Mouse (Mus musculus): Measurements from ENCODE around the gene Tank. TPM values are rescaled to one million over a fixed set of nuclear protein-coding genes. Genes with fewer than 3 reads are reported as not detected.

Tank gene
- polyA plus RNA-seq, 1 experiment from 2014 or later = 20.5 TPM

DNA sequence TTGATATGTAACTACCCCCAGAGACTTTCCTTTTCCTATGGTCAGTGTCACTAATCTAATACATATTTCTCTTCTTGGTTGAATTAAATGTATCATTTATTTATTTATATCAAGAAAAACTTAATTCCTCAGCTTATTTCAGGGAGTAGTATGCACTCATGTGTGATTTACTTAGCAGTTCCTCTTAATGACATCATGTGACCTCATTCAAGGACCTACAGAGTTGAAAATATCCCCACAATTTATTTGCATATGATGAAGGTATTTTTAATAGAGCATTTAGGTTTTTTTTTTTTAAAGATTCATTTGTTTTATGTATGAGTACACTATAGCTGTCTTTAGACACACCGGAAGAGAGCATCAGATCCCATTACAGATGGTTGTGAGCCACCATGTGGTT lies 28.6 kb downstream of the Tank start:
- no peak overlapping the region for H3K4me2 ChIP-seq
- ATAC-seq (ENCODE audit: insufficient read depth) = no peak
- 94% methylated on average over 1 of the region's 1 CpGs for WGBS (ENCODE audit: insufficient replicate concordance)
- H3K9me3 ChIP-seq (replicated peaks) = no peaks in the 10 kb centered on the region
- H3K9ac ChIP-seq = no peak overlapping the region
- H3K27me3 ChIP-seq = no peaks in the 10 kb centered on the region
- no peaks in the 10 kb centered on the region; the same call in 1 of the 2 replicates for H3K4me1 ChIP-seq (replicated peaks)
- H3K4me3 ChIP-seq (replicated peaks) = no peak overlapping the region
- 0 out of 2 replicates have a peak, but pooled peaks cover 3% of the 10 kb centered on the region for H3K36me3 ChIP-seq (replicated peaks)
- no peak overlapping the region for H3K27ac ChIP-seq (replicated peaks)

DNA sequence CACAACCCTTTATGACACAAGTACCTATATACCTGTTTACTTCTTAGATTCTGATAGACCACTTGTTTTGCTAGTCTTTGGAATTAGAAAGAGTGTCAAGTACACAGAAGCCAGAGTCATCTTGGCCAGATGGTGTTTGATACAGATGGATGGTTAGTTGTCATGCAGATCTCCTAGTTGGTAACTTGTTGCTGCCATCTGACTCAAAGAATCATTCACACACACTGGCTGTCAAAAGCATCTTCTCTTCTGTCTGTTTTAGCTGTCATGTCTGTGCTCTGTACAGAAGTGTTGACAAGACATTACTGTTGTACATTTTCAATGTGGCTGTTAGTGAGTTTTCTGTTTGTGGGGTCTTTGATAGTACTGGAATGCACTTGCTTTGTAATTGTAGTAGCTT lies 45.6 kb downstream of the Tank start:
- Histone ChIP-seq H3K4me1 (replicated peaks) (no peaks in the 10 kb centered on the region), H3K27me3 (no peaks in the 10 kb centered on the region), H3K36me3 (replicated peaks) (peaks cover 44% of the 10 kb centered on the region), H3K27ac (replicated peaks) (no peak overlapping the region), H3K4me2 (no peak overlapping the region), H3K9ac (no peak overlapping the region), H3K9me3 (replicated peaks) (no peaks in the 10 kb centered on the region), H3K4me3 (replicated peaks) (no peak overlapping the region)
- ATAC-seq (ENCODE audit: insufficient read depth) = no peak

DNA sequence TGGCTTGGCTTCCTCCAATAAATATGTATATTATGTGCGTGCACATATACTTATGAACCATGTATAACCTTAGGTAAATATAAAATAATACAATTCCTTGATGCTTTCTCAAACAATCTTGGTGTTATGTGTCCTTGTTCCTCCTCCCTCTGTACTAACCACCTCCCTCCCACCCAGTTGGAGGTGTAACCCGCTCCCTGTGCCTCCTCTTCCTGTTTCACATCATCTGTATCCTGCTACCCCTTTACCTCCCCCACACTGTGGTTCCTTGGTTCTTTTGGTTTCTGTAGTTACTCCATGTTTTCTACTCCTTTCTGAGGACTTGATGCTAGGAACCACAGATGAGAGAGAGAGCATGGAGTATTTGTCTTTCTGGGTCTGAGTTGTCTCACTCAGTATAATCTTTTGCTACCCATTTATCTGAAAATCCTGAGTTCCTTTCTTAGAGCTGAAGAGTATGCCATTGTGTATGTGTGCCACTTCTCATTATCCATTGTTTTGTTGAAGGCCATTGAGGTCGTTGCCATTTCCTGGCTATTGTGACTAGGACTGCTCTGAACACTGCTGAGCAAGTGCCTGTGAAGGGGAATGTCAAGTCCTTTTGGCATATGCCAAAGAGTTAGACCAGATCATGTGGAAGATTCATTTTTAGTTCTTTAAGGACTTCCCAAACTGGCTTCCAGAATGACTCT lies 52.6 kb downstream of the Tank start:
- Histone ChIP-seq H3K4me2 (no peak overlapping the region), H3K4me1 (replicated peaks) (no peaks in the 10 kb centered on the region), H3K27ac (replicated peaks) (no peak overlapping the region), H3K9me3 (replicated peaks) (no peaks in the 10 kb centered on the region), H3K4me3 (replicated peaks) (no peak overlapping the region), H3K27me3 (no peaks in the 10 kb centered on the region), H3K36me3 (replicated peaks) (peaks cover 32% of the 10 kb centered on the region), H3K9ac (no peak overlapping the region)
- 51% methylated on average over 3 of the region's 3 CpGs for WGBS (ENCODE audit: insufficient replicate concordance)
- ATAC-seq (ENCODE audit: insufficient read depth) = no peak

DNA sequence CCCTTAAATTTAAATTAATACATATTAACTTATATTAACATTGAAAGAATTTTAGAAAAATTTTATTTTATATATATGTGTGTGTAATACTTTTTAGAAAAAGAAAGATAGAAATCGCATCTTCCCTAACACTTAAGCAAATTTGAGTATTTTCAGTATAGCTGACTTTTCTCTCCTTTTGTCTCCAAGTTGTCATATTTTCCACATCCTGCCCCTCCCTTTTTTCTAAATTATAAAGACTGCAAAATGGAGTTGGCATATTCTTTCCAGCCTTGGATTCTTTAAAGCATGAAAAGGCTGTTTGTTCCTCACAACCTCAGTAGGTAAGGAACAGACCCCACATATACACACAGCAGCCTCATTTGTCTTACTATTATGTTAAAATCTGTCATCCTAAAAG lies 56.7 kb downstream of the Tank start:
- Histone ChIP-seq H3K9me3 (replicated peaks) (no peaks in the 10 kb centered on the region), H3K4me1 (replicated peaks) (no peaks in the 10 kb centered on the region), H3K27me3 (no peaks in the 10 kb centered on the region), H3K9ac (no peak overlapping the region), H3K36me3 (replicated peaks) (peaks cover 17% of the 10 kb centered on the region; the same call in 1 of the 2 replicates), H3K4me3 (replicated peaks) (no peak overlapping the region), H3K4me2 (no peak overlapping the region), H3K27ac (replicated peaks) (no peak overlapping the region)
- 87% methylated on average over 1 of the region's 1 CpGs for WGBS (ENCODE audit: insufficient replicate concordance)
- no peak for ATAC-seq (ENCODE audit: insufficient read depth)

DNA sequence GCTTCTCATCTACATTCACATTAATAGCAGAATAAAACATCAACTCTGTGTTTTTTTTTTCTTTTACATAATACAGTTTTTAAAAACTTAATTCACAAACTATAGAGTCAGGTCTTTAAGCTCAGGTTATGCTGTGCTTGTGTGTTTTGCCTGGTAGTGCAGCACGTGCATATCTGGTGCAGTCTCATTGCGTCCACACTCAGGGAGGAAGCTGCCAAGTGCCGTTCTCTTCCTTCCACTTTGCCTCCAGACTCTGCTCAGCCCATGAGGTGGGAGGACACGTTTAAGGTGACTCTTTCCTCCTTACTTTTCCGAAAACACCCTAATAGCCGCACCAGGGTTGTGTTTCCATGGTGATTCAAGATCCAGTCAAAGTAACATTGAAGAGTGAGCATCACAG lies 59.8 kb downstream of the Tank start:
- 54% methylated on average over 6 of the region's 6 CpGs for WGBS (ENCODE audit: insufficient replicate concordance)

DNA sequence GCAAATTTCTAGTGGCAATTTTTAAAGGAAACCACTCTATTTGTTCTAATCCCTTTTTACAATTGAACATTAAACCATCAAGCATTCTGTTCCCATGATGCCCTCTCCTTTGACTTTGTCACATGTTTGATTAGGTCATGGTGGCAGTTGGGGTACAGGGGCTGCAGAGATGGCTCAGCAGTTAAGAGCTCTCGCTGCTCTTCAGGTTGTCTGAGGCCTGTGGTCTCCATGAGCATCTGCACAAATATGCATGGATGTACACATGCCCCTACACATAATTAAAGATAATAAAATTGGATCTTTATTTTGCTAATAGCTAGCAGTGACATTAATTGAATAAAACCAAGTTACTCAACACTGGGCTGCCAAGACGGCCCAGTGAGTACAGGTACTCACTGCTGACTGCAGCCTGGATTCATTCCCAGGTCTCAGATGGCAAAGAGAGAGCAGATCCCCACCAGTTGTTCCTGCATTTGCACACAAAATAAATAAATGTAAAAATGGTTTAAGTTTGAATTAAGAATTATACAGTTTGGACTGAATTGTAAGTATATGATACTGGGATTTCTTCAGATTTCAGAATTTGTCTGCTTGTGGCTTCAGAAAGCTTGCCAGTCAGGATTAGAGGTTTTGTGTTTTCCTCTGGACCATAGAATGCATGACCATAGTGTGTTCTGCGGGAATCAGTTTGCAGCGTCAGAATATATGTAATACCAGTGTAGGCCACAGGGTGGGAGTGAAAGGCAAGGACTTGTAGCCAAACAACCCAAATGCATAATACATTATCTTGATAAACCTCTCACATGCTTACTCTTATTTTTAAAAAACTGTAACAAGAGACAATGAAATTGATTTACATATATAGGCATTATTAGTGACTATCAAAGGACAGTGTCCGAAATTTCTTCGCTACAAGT lies 64.3 kb downstream of the Tank start:
- H3K4me1 ChIP-seq (replicated peaks) = no peaks in the 10 kb centered on the region
- no peak overlapping the region for H3K9ac ChIP-seq
- H3K27ac ChIP-seq (replicated peaks) = no peak overlapping the region
- H3K27me3 ChIP-seq = no peaks in the 10 kb centered on the region
- H3K4me2 ChIP-seq = no peak overlapping the region
- ATAC-seq (ENCODE audit: insufficient read depth) = no peak
- H3K9me3 ChIP-seq (replicated peaks) = no peaks in the 10 kb centered on the region
- peaks cover 20% of the 10 kb centered on the region for H3K36me3 ChIP-seq (replicated peaks)
- WGBS (ENCODE audit: insufficient replicate concordance) = 56% methylated on average over 6 of the region's 6 CpGs
- H3K4me3 ChIP-seq (replicated peaks) = no peak overlapping the region

More for the DNA sequence above, 59.8 kb downstream of the Tank start:
- Histone ChIP-seq H3K27me3 (no peaks in the 10 kb centered on the region), H3K9ac (no peak overlapping the region), H3K4me3 (replicated peaks) (no peak overlapping the region), H3K9me3 (replicated peaks) (no peaks in the 10 kb centered on the region), H3K4me2 (no peak overlapping the region), H3K4me1 (replicated peaks) (no peaks in the 10 kb centered on the region), H3K36me3 (replicated peaks) (0 out of 2 replicates have a peak, but pooled peaks cover 6% of the 10 kb centered on the region), H3K27ac (replicated peaks) (no peak overlapping the region)
- ATAC-seq (ENCODE audit: insufficient read depth) = no peak

DNA sequence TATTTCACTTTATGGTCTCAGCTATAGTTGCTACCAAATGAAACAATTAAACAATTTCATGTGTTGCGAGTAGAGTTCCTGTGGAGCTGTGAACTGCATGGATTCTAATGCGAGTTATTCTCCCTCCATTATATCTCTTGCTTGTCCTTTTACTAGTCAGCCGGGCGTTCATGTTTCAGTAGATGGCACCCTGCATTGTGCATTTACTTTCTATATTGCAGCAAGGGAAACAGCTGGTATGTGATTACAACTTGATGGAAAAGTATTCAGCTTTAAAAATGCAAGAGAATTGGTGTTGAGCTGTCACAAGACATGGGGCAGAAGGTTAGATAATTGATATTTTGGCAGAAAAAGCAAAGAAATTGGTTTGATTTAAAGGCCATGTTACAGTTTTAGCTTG lies 72.8 kb downstream of the Tank start:
- WGBS (ENCODE audit: insufficient replicate concordance) = 81% methylated on average over 4 of the region's 4 CpGs

DNA sequence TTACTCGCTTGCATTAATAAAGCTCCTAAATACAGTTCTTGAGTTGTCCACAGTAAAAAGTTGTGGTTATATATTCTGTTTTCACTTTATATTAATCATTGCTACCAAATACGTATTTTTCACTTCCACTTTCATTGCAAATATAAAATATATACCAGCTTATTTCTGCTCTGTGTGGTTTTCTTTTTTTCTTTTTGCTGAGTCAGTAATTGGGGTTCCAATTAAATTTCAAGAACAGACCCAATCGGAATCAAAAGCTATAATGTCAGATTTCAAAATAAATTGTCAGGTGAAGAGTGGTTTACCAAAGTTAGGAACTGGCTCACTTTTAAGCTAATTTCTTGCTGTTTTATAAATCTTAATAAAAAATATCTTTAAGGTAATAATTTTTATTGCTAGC lies 73.3 kb downstream of the Tank start:
- H3K9me3 ChIP-seq (replicated peaks) = no peaks in the 10 kb centered on the region
- WGBS (ENCODE audit: insufficient replicate concordance) = 81% methylated on average over 3 of the region's 3 CpGs
- H3K27me3 ChIP-seq = peaks cover 25% of the 10 kb centered on the region
- H3K4me2 ChIP-seq = no peak overlapping the region
- no peak overlapping the region for H3K27ac ChIP-seq (replicated peaks)
- H3K4me3 ChIP-seq (replicated peaks) = no peak overlapping the region
- peaks cover 18% of the 10 kb centered on the region for H3K4me1 ChIP-seq (replicated peaks)
- H3K36me3 ChIP-seq (replicated peaks) = peaks cover 37% of the 10 kb centered on the region
- no peak for ATAC-seq (ENCODE audit: insufficient read depth)
- H3K9ac ChIP-seq = no peak overlapping the region

More for the DNA sequence above, 72.8 kb downstream of the Tank start:
- no peak overlapping the region for H3K4me2 ChIP-seq
- ATAC-seq (ENCODE audit: insufficient read depth) = no peak
- H3K9me3 ChIP-seq (replicated peaks) = no peaks in the 10 kb centered on the region
- H3K36me3 ChIP-seq (replicated peaks) = peaks cover 41% of the 10 kb centered on the region
- peaks cover 20% of the 10 kb centered on the region for H3K27me3 ChIP-seq
- no peak overlapping the region for H3K27ac ChIP-seq (replicated peaks)
- peaks cover 13% of the 10 kb centered on the region for H3K4me1 ChIP-seq (replicated peaks)
- no peak overlapping the region for H3K9ac ChIP-seq
- H3K4me3 ChIP-seq (replicated peaks) = no peak overlapping the region

DNA sequence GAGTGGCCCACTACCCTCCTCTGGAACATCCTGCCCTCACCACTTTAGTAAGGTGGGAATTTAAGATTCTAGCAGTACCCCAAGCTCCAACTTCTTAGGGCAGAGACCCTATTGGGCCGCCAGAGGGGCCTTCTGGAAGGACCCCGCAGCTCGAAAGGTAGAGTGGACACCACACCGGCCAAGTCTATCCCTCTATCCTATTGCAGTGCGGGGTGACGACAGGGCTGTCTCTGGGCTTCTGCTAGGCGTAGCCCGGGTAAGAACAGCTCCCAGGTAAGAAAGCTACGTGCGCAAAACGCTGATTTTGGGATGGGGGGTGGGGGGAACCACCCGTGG lies 76.6 kb downstream of the Tank start:
- ATAC-seq (ENCODE audit: insufficient read depth) = no peak
- no peak overlapping the region for H3K9ac ChIP-seq

GRCm38 (mm10) chr2:61655382-61656281 lies 77.2 kb downstream of the Tank start:
- Histone ChIP-seq H3K4me3 (replicated peaks) (peak overlapping the region; percentile 54), H3K9me3 (replicated peaks) (no peaks in the 10 kb centered on the region), H3K4me1 (replicated peaks) (peaks cover 23% of the 10 kb centered on the region), H3K27me3 (peaks cover 50% of the 10 kb centered on the region), H3K36me3 (replicated peaks) (0 out of 2 replicates have a peak, but pooled peaks cover 8% of the 10 kb centered on the region), H3K27ac (replicated peaks) (no peak overlapping the region), H3K4me2 (peak overlapping the region; percentile 88), H3K9ac (no peak overlapping the region)
- no peak for ATAC-seq (ENCODE audit: insufficient read depth)
- 2% methylated on average over 46 of the region's 46 CpGs for WGBS (ENCODE audit: insufficient replicate concordance)

More for the DNA sequence above, 76.6 kb downstream of the Tank start:
- H3K9me3 ChIP-seq (replicated peaks) = no peaks in the 10 kb centered on the region
- 37% methylated on average over 12 of the region's 12 CpGs for WGBS (ENCODE audit: insufficient replicate concordance)
- H3K4me2 ChIP-seq = peak overlapping the region; percentile 88
- H3K36me3 ChIP-seq (replicated peaks) = peaks cover 12% of the 10 kb centered on the region
- peaks cover 50% of the 10 kb centered on the region for H3K27me3 ChIP-seq
- peaks cover 23% of the 10 kb centered on the region for H3K4me1 ChIP-seq (replicated peaks)
- no peak overlapping the region for H3K27ac ChIP-seq (replicated peaks)
- H3K4me3 ChIP-seq (replicated peaks) = peak overlapping the region; percentile 54
